Mouse (Mus musculus) ES-E14 (cell line): ENCODE results near the gene Pacrg. TPM values are rescaled to one million over a fixed set of nuclear protein-coding genes. Genes with fewer than 3 reads are reported as not detected.

Experiments used
- DNase-seq: peaks from one replicate; pipeline ENCODE4 v3.0.0-alpha.2; 2013; ENCODE audit warnings: low read depth, low spot score
- H3K27ac ChIP-seq: 2 replicates; pipeline ENCODE4 v1.5.1; 2012; ENCODE audit warnings: low read depth, mild to moderate bottlenecking, low read length, moderate library complexity, mixed read lengths; ENCODE audit not compliant: poor library complexity, insufficient read depth, severe bottlenecking
- H3K36me3 ChIP-seq: 2 replicates; pipeline ENCODE4 v1.6.1; 2012; ENCODE audit warnings: mild to moderate bottlenecking, low read length, moderate library complexity, mixed read lengths; ENCODE audit not compliant: control insufficient read depth, poor library complexity, insufficient read depth, severe bottlenecking
- H3K4me1 ChIP-seq, 2 experiments: fragments of 150-350 bp in 1 of 2; sonication (generic) in 1 of 2; 2 replicates each; pipeline ENCODE4 v1.6.1; 2012; ENCODE audit warnings: low read length in 2 of 2, mild to moderate bottlenecking in 1 of 2, mixed read lengths in 1 of 2; ENCODE audit not compliant: control insufficient read depth in 2 of 2, insufficient read depth in 2 of 2, poor library complexity in 1 of 2
- H3K4me3 ChIP-seq, 2 experiments: fragments of 150-350 bp in 1 of 2; sonication (generic) in 1 of 2; 2 replicates each; pipeline ENCODE4 v1.5.1; 2012; ENCODE audit warnings: low read length in 2 of 2, low read depth in 1 of 2, mild to moderate bottlenecking in 1 of 2, mixed read lengths in 1 of 2; ENCODE audit not compliant: insufficient read depth in 1 of 2, poor library complexity in 1 of 2, severe bottlenecking in 1 of 2
- H3K9ac ChIP-seq: 2 replicates; pipeline ENCODE4 v1.6.1; 2012; ENCODE audit warnings: low read depth, mild to moderate bottlenecking, low read length, mixed read lengths; ENCODE audit not compliant: poor library complexity, insufficient read depth, severe bottlenecking
- H3K9me3 ChIP-seq: fragments of 150-350 bp; sonication (generic); 2 replicates; pipeline ENCODE4 v1.6.1; 2012; ENCODE audit warnings: low read depth, mild to moderate bottlenecking, low read length; ENCODE audit not compliant: control insufficient read depth, insufficient read depth
- CHD2 ChIP-seq: IDR thresholded peaks from 2 replicates; pipeline ENCODE4 v1.6.1; 2014; ENCODE audit warnings: mild to moderate bottlenecking, low read depth, low read length, inconsistent platforms
- HCFC1 ChIP-seq: IDR thresholded peaks from 2 replicates; pipeline ENCODE4 v1.6.1; 2012; ENCODE audit warnings: low read length, inconsistent platforms, borderline replicate concordance; ENCODE audit not compliant: insufficient read depth
- MAFK ChIP-seq: IDR thresholded peaks from 2 replicates; pipeline ENCODE4 v1.6.1; 2014; ENCODE audit warnings: mild to moderate bottlenecking, low read depth, low read length, inconsistent platforms; ENCODE audit not compliant: insufficient read depth
- ZC3H11A ChIP-seq: IDR thresholded peaks from 2 replicates; pipeline ENCODE4 v1.6.1; 2012; ENCODE audit warnings: low read depth, mild to moderate bottlenecking, inconsistent platforms, low read length, borderline replicate concordance
- ZNF384 ChIP-seq: IDR thresholded peaks from 2 replicates; pipeline ENCODE4 v1.6.1; 2012; ENCODE audit warnings: low read depth, low read length, inconsistent platforms
- in situ Hi-C, 2 experiments: fragments of 600-800 bp; cut with MboI; formaldehyde crosslinking; loops; one replicate each; pipeline ENCODE4 v1.15.1; 2025; ENCODE audit warnings: low sequenced_read_pairs in 2 of 2, inconsistent platforms in 1 of 2; ENCODE audit not compliant: unreplicated experiment in 2 of 2
- total RNA-seq: library from RNA; depleted of rRNA; stranded (reverse); fragments of 300-350 nt; gene quantifications from 2 replicates; pipeline ENCODE4 v1.2.3, GENCODE M21; 2012

Gene Pacrg
- total RNA-seq, 1 experiment, result 0.27 TPM

DNA sequence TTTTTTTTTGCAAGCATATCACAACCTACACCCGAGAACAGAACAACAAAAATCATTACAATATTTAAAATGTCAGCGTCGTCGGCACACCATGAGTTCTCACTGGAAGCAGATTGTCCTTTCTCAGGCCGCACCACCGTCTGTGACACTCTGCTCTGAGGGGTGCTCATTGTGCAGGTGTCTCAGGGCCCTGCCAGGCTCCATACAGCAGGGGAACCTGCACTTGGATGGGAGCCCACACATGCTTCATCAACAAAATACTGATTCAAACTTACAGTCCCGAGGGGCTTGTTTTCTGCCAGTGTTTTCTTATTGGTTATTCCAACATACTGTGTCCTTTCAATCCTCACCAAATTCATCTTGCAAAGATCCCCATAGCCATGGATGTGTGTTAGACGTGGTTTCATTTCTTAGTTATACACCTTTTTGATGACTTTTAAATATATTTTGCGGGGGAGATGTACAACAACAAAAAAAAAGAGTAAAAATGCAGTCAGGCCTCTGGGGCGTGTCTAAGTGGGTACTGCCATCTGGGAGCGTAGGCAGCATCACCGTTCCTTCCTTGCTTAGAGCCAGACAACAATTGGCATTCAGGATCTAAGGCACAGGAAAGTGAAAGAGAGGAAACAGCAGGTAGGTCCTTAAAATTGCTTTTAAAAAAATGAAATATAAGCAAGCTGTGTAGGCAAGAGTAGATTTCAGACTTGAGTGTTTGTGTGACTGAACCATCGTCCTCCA is 32.7 kb downstream of the Pacrg start:
- Histone ChIP-seq H3K9me3 (no peaks in the 10 kb centered on the region), H3K4me1 (no peaks in the 10 kb centered on the region), H3K9ac (no peak overlapping the region), H3K27ac (no peak overlapping the region), H3K4me3 (no peak overlapping the region), H3K36me3 (no peaks in the 10 kb centered on the region)
- in situ Hi-C loops, result no loop called here
- no peak for DNase-seq
- TF ChIP-seq ZC3H11A, result no peak
- TF ChIP-seq MAFK, result no peak
- no peak for TF ChIP-seq HCFC1
- no peak for TF ChIP-seq CHD2
- no peak for TF ChIP-seq ZNF384

DNA sequence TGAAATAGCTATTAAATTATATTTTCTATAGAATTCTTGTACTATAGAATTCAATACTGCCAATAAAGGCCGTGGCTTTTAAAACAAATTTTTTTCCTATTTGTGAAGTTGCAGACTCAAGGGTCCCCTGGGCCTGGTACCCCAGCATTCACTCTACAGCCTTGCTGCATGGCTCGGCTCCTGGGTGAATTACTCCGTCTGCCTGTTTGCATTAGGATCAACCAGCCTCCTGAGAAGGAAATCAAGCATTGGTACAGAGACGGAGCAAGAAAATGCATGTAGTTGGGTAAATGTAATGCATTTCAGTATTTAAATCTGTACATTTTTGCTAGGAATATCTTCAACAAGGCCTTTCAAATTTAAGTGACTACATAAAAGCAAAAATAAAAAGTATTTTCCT is 33.4 kb downstream of the Pacrg start:
- DNase-seq, result no peak
- Histone ChIP-seq H3K27ac (no peak overlapping the region), H3K9me3 (no peaks in the 10 kb centered on the region), H3K4me1 (no peaks in the 10 kb centered on the region), H3K9ac (no peak overlapping the region), H3K36me3 (no peaks in the 10 kb centered on the region), H3K4me3 (no peak overlapping the region)
- no peak for TF ChIP-seq MAFK
- TF ChIP-seq ZNF384, result no peak
- no peak for TF ChIP-seq CHD2
- TF ChIP-seq HCFC1, result no peak
- TF ChIP-seq ZC3H11A, result no peak
- in situ Hi-C loops, result no loop called here

DNA sequence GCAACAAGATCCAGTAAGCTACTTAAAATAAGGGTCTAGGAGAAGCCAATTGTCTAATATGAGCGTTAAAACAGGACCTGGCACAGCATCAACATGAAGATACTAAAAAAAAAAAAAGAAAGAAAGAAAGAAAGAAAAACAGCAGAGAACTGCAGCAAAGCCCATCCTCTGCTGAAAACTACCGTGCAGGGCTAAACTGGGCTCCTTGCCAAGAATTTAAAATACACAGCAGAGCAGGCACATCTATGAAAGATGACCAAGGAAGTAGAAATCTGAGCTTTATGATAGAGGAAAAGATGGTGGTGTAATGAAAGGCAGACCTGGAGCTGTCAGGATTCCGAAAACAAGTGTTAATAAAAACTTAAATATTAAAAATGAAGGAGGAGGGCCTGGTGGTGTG is 48.5 kb downstream of the Pacrg start:
- H3K4me3 ChIP-seq, result no peak overlapping the region
- no peaks in the 10 kb centered on the region for H3K36me3 ChIP-seq
- no peak for TF ChIP-seq ZNF384
- TF ChIP-seq ZC3H11A, result no peak
- TF ChIP-seq HCFC1, result no peak
- TF ChIP-seq CHD2, result no peak
- no peak for TF ChIP-seq MAFK
- no peaks in the 10 kb centered on the region for H3K4me1 ChIP-seq
- DNase-seq, result no peak
- no peak overlapping the region for H3K27ac ChIP-seq
- H3K9ac ChIP-seq, result no peak overlapping the region
- H3K9me3 ChIP-seq, result no peaks in the 10 kb centered on the region
- in situ Hi-C loops, result no loop called here

DNA sequence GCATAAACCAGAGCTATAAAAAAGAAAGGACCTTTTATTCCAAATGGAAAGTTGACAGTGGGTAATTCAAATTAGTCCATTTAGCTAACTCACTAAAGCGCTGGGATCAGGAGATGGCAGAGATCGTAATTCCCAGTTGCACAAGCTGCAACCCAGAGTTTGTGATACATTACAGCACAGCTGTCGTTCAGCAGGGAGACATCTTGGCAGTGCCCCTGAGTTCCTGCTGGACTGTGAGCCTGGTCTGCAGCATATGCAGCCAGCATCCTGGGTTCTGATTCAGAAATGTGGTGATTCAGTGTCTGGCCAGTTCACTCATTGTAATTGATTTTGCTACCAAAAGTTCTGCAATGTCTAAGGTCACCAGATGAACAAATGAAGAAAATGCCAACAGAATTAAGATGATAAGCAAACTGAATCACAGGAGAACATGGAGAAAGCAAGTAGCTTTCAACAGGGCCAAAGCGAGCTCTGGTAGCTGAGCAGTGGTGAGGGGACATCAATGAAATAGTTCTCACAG is 55.6 kb downstream of the Pacrg start:
- in situ Hi-C loops, result no loop called here
- DNase-seq, result no peak
- no peaks in the 10 kb centered on the region for H3K4me1 ChIP-seq
- no peak overlapping the region for H3K4me3 ChIP-seq
- TF ChIP-seq CHD2, result no peak
- TF ChIP-seq HCFC1, result no peak
- no peak for TF ChIP-seq ZNF384
- no peak for TF ChIP-seq MAFK
- TF ChIP-seq ZC3H11A, result no peak
- no peaks in the 10 kb centered on the region for H3K36me3 ChIP-seq
- no peak overlapping the region for H3K9ac ChIP-seq
- no peaks in the 10 kb centered on the region for H3K9me3 ChIP-seq
- H3K27ac ChIP-seq, result no peak overlapping the region
